Mouse (Mus musculus) hindlimb bud, embryonic 11.5 days (tissue): Measurements from ENCODE around the gene Invs.
"Not testable (repeated sequence)": the region's sequence is repeated elsewhere in the genome, so short reads cannot be mapped to it uniquely, and the experiment has no call there.

Experiments
- DNase-seq: peaks from one replicate; pipeline ENCODE4 v3.0.0-alpha.2; 2012; ENCODE audit warnings: low read depth, low spot score; ENCODE audit errors: extremely low spot score

Invs gene

DNA sequence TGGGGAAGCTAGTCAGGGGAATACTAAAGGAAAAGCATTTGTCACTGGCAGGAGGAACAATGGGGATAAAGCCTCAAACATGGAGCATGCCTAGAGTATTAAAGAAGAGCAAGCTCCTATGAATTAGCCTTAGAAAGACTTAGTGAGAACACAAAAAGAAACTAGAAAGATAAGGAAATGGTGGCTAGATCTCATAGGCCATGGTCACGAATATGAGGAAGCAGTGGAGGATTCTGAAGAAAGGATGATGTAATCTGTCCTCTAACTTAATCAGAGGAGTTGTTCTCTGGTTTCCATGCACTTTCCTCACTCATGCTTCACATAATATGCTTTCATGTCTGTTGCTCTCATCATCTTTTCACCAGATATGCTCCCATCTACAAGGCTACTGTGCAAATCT, 42.5 kb downstream of the Invs start:
- no peak for DNase-seq

DNA sequence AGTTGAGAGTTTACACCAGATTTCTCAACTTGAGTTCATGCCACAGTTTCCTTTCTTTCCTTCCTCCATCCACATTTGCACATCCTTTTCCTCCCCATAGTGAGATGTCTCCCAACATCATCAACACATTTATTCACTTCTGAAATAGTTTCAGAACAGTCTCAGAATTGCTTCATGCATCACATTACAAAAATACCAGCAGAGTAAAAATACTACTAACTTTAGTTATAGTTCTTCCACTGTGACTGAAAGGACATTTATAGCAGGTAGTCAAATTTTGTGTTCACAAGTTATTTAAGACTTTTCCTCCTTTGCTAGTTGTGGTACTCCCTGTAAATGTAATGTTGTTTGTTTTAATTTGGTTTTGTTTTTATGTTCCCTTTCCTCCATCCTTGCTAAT, 47.6 kb downstream of the Invs start:
- DNase-seq: no peak

DNA sequence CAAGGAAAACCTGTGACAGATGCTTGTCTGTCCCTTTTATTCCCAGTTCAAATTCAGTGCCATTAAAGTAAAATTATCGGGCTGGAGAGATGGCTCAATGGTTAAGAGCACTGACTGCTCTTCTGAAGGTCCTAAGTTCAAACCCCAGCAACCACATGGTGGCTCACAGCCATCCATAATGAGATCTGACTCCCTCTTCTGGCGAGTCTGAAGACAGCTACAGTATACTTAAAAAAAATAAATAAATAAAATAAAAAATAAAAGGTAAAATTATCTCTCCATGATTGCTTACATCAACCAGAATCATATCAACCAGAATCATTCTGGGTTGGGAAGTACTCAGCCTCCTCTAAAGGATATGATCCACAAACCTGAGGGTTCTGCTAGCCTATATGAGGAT, 48.5 kb downstream of the Invs start:
- no peak for DNase-seq

DNA sequence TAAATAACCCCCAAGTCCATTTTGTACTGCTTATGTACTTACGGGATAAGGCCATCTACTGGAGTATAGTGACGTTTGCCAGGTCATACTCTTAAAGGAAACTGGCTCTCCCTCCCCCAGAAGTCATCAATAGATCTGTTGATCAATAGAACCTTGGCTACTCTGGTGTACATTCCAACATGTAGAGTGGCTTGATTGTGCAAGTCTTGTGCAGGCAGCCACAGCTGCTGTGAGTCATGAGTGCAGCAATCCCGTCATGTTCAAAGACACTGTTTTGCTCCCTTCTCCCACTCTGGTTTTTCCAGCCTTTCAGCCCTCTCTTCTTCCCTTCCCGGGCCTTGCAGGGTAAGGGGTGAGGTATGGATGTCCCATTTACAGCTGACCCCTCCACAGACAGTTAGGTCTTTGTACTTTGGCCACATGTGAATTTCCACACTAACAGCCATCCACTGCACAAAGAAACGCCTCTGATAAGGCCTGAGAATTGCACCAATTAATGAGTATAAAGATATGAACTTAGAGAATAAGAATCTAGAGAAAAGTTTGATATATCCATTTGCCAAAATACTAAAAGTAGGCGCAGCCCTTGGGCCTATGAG, 53.0 kb downstream of the Invs start:
- DNase-seq: no peak

DNA sequence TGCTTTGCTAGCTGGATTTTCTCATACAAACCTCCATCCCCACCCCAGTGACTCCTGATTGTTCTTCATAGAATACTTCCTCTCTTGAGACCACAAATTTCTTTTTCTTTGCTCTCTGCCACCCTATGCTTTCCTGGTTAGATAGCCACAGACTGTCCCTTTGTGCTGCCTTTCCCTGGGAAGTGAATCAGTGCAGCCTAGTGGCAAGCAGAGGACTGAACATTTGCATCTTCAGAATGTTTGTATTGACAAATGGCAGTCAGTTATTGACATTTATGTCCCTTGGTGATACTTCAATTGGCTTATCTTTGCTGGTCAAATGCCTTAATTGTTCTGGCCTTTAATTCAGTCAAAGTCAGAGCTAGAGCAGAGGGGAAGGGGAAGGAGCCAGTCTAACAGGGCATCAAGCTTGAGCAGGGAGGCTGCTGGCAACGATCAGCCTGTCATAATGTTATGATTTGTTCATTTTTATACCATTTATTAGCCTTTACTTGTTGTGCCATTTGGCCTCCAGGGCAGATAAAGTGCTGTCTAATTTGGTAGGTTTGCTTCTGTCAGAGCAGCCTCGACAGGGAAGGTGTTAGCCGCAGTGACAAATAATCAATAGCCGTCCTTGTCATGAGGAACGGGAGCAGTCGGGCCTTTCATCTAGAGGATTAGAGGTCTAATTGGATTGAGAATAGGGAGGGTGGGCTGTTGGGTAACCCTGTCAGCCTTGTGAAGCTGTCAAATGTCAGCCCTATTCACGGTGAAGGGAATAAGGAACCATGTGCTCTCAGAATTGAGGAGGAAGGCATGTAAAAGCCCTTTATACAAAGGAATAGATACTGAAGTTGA, 55.6 kb downstream of the Invs start:
- no peak for DNase-seq

DNA sequence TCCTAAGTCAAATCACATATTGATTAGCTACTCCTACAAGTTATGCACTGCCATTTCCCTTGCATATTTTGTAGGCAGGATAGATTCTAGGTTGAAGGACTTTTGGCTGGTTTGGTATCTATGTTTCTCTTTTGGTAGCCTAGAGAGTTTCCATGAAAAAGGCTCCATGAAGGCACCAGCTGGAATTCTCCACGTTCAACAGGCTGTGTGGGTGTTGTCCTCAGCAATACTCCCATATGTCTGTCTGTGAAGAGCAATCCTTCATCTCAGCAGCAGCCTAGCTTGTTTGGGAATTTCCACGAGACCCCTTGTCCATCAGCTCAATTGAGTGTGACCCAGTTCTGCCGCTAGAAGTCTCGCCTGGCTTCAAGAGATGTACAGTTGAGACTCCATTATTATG, 63.1 kb downstream of the Invs start:
- DNase-seq: no peak

DNA sequence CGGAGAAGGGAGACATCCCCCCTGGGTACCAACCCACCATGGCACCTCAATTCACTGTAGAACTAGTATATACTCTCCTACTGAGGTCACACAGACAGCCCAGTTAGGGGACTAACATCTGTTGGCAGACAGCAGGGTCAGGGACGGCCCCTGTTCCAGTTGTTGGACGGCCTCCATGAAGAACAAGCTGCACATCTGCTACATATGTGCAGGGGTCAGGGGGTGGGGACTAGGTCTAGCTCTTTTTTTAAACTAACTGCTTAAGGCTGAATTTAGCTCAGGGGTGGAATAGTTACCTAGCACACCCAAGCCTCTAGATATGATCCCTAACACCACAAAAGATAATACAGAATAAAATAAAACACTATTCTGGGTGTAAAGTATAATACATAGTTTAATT, 82.8 kb downstream of the Invs start:
- DNase-seq: no peak

DNA sequence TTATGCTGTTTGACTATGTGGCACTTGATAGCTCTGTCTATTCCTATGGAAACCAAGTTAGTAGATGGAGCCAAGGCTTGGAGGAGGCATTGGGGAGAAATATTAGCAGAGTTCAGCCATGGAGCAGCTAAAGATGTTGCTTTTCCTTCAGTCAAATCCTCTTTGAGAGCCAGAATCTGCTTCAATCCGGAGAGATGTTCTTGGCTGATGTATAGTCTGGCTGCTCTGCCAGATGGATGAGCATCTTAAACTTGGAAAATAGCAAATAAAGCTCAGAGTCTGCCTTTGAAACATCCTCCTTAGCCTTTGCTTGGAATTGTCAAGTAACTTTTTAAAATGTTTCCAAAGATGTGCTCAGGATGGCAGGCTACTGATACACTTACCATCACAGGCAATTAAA, 91.5 kb downstream of the Invs start:
- DNase-seq: no peak

DNA sequence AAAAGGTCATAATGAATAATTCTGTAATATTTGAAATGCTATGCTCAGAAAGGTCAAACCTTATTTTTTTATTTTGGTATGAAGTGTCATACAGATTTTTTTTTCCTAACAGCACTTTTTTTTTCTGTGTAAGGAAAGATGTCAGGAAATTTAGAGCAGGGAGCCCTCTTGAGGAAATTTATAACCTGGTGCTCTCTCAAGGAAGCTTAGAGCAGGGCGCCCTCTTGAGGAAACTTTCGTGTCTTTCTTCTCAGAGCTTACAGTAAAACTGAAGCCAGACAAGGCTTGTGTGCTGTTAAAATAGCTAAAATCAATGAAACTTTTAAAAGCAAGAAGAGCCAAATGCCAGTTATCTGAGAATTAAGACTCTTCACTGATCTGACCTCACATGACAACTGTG, 101.4 kb downstream of the Invs start:
- peak; percentile 31 for DNase-seq

DNA sequence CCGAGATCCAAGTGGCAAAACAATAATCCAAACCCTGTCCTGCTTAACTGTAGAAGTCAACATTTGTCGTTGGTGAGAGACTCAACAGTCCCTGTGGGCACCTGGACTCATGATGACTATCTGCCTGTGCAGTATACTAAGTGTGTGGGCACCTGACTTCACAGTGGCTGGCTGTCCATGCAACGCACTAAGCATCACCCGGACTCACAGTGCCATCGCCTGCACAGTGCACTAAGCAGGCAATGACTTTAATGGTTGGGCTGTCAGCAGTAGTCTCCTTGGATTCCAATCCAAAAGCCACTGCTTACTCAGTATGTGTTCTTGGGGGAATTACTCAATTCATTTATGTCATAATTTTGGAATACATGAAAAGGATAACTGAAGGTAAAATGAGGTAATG, 102.9 kb downstream of the Invs start:
- no peak for DNase-seq

DNA sequence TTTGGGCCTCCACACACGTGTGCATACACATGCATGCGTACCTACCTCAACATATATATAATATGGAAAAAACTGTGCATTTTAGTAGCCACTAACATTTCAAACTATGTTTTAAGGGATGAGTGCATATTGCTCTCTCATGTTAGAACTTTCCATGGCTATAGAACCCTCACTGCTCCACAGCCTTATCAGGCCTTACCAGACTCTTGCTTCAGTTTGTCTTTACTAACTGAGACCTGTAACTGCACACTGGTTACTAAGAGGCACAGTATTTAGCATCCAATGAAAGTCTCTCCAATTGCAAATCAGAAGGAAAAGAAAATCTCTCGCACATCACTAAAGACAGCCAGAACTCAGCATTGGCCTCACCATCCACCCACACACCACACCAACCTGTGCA, 117.4 kb downstream of the Invs start:
- no peak for DNase-seq

DNA sequence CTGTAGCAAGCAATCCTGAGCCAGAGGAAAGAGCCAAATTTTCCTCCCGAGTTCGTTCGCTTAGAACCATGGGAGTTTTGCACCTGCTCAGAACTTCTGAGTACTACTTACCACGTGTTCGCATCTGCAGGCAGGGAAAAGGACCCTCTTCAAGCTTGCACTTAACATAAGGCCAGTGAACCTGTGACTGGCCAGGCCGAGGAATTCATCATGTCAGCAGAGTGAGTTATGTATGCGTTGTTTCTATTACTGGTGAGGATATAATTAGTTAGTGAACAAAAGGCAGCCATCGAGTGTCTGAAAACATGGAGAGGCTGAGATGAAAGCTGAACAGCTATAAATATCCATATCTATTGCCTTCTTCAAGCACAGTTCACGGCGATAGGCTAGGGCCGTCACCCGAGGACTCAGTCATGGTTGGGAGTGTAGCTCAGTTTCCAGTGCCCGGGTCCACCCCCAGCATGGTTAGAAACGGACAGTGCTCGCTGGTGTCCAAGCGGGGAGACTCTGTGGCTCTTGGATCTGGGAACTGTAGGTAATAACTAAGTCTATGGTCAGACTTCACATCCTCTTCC, 123.6 kb downstream of the Invs start:
- no peak for DNase-seq

DNA sequence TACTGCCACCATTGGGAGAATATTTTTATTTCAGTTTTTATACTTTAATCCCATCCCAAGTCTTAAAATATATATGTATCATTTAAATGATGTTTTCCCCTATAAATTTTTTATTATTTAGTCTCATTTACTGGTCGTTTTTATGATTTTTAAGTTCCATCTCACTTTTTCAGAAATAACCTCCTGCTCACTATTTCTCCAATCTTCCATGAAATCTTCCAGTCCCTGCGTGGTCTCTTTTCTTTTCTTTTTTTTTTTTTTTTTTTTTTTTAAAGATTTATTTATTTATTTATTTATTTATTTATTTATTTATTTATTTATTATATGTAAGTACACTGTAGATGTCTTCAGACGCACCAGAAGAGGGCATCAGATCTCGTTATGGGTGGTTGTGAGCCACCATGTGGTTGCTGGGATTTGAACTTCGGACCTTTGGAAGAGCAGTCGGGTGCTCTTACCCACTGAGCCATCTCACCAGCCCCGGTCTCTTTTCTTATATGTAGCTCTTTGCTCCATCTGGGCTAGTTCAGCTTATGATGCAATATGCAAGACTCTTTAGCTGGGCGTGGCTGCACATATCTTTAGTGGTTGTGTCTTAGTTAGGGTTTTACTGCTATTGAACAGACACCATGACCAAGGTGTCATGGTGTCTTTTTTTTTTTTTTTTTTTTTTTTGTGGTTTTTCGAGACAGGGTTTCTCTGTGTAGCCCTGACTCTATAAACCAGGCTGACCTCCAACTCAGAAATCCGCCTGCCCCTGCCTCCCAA, 126.3 kb downstream of the Invs start:
- DNase-seq: not testable (repeated sequence)

DNA sequence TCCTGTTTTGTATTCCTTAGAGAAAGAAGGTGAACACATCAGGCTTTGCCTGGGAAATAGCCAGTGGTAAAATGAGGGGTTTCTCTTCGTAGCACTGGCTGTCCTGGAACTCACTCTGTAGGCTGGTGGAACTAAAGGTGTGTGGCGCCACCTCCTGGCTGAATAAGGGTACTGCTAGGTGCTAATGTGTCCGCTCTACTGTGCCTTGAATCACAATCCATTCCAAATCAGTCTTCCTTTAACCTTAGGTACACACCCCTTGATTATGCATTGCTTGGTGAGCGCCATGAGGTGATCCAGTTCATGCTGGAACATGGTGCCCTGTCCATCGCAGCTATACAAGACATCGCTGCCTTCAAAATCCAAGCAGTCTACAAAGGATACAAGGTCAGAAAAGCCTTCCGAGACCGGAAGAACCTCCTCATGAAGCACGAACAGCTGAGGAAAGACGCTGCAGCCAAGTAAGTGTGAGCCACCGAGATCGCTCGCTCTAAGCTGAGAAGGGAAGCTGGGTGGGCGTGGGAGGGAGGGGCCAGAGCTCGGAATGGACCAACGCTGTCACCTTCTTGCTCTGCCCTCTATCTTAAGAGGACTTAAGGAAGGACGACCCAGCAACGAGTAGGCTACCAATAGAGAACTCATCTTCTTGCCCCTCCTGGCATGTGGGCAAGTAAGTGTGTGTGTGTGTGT, 127.9 kb downstream of the Invs start:
- peak; percentile 18 for DNase-seq

DNA sequence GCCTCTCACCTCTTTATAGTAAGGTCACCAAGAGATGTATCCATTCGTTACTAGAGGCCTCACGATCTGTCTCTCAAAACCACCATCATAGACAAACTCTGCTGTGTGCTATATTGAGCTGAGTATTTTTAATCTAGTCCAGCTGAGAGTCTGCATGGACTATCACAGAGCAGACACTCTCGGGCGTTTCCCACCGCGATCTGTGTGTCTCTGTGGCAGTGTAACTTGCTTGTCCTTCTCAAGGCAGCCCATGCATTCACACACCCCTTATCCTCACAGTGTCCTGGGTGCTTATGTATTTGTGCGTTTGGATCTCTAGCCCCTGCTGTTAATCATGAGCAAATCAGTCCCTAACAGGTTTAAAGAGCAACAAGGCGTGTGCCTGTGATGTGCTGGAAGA, 133.9 kb downstream of the Invs start:
- no peak for DNase-seq

DNA sequence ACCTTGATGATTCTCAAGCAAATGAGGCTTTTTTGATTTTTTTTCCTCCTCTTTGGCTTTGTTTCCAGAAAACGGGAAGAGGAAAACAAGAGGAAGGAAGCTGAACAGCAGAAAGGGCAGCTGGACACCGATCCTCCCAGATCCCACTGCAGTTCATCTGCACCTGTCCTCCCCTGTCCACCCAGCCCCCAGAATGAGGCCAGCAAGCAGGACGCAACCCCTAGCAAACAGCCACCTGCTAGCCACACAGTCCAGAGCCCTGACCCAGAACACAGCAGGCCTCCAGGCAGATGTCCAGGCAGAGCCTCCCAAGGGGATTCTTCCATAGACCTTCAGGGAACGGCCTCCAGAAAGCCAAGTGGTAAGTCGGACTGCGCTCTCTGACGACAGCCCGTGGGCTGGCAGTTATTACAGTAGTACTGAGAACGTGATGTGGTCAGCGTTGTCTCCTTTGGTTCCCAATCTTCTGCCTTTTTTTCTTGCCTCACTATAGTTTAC, 136.3 kb downstream of the Invs start:
- no peak for DNase-seq

DNA sequence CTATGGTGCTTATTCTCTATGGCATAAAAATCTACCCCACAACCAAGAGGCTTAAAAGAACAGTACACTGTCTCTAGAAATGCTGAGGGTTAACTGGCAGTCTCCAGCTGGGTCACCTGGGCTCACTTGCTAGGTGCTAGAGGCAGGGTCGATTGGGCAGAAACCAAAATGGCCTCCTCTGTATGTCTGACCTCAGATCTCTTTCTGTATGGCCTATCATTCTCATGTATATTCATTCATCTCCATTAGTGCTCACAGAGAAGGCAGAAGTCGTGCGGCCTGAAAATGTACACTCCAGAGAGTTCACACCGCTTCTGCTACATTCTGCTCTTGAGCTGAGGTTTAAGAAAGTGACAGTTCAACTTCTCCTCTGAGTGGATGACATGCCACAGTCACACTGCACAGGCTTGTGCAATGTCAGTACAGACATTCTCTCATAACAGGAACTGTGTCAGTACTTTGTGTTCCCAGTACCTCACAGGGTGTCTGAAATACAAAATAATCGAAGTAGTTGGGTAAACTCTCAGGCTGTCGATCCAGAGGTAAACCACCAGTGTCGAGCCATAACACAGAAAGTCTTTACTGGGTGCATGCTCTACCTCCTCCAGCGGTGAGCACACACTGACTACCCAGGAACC, 139.4 kb downstream of the Invs start:
- DNase-seq: no peak

DNA sequence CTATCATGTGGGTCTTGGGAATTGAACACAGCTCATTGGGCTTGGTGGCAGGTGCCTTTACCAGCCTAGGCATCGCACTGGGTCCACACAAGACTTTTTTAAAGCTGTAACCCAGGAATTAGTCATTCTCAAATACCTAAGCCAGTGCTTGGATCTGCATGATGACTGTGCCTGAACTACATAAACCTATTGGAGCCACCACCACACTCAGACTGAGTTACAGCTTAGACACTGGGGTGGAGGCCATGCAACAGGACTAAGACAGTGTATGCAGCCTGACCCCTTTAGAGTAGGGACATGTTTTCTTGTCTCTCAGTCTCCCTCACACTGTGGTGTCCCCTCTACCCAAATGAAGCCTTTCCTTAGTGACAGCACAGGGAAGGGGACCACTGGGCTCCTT, 143.1 kb downstream of the Invs start:
- DNase-seq: no peak

DNA sequence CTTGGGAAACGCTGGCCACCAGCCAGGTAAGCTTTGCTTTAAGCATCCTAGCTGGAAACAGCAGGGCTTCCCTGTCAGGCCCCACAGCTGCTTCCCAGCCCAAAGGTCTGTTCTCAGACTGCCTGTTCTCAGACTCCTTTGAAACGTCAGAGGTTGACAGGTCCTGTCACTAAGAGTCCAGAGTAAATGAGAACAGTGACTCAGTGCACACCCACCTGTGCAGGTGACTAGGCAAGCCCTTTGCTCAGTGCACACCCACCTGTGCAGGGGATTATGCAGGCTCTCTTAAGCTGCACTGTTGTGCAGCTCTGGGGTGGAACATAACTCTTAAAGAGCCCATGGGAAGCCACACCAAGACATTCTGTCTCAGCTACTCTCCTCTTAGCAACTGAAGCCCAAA, 144.2 kb downstream of the Invs start:
- no peak for DNase-seq

DNA sequence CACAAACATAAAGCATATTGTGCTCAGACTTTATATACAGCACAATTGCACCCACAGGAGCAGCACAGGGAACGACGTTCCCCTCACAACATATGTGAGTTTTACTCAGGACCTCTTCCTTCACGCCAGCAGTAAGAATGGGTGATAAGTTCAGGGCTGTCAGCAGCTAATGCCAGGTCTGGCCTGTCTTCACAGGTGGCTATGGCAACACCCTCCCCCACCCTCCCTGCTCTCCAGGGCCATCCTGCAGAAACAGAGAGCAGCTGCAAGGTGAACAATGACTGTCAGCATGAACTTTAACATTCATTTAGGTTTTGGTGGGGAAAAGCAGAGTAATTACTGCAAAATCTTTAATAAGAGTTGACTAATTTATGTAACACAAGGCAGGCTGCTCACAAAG, 147.9 kb downstream of the Invs start:
- DNase-seq: no peak

DNA sequence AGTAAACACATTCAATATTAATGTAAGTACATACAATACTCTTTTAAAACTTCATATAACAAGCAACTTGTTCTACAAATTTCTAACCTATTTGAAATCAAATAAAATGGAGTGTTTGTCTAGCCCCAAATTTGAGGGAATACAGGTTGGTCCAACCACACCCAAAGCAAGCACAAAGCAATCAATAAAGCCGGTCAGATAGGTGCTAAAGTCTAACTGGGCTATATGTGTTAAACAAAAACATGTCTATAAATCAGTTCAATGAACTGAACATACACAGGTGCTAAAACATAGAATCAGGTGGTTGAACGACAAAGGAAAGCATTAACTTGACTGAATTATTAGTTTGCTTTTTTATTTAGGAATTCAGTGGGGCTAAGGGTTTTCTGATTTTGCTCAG, 148.5 kb downstream of the Invs start:
- DNase-seq: no peak
